Comparison of ENCODE assay signal across 8 mouse cellular contexts in genomic region chr2:128968475-128969083, GRCm38 (mm10). TPM values are rescaled to one million over a fixed set of nuclear protein-coding genes. Genes with fewer than 3 reads are reported as not detected.
DNase-seq lines count a peak whose midpoint lies in the region; ATAC-seq and TF ChIP-seq lines count a peak whose summit lies in the region.

No protein-coding gene starts in this region.

- H3K27ac ChIP-seq in gastrocnemius, adult 2 months, result peak overlapping the region; percentile 100
- H3K27ac ChIP-seq in forebrain, embryonic 13.5 days, result peak overlapping the region; percentile 100; the same call in 1 of the 2 replicates
- H3K27ac ChIP-seq in liver, embryonic 13.5 days, result peak overlapping the region; percentile 99

- no peaks in the 10 kb centered on the region for H3K27me3 ChIP-seq in forebrain, embryonic 13.5 days
- H3K27me3 ChIP-seq in liver, embryonic 13.5 days, result no peaks in the 10 kb centered on the region

- peaks cover 15% of the 10 kb centered on the region for H3K4me1 ChIP-seq in forebrain, embryonic 13.5 days
- peaks cover 14% of the 10 kb centered on the region for H3K4me1 ChIP-seq in liver, embryonic 13.5 days (replicated peaks)

- TF ChIP-seq CTCF in gastrocnemius, adult 2 months (IDR thresholded peaks at IDR 0.05), result no peak

- DNase-seq in gastrocnemius, adult 2 months, result no peak
- DNase-seq in gastrocnemius, postnatal 4 days (ENCODE audit: low spot score in 2 of 2), result no peak
- peak; percentile 22 for DNase-seq in 416B (ENCODE audit: low read depth)
- no peak for DNase-seq in liver, embryonic 13.5 days
- no peak for DNase-seq in adrenal gland, adult 2 months
- DNase-seq in left cerebral cortex, postnatal 4 days, result no peak
- DNase-seq in thymus, adult 18-20 months, result no peak

- ATAC-seq in forebrain, embryonic 13.5 days, result no peak
- no peak for ATAC-seq in liver, embryonic 13.5 days (ENCODE audit: low read depth)

- H3K9me3 ChIP-seq in forebrain, embryonic 13.5 days (replicated peaks), result no peaks in the 10 kb centered on the region
- no peaks in the 10 kb centered on the region for H3K9me3 ChIP-seq in liver, embryonic 13.5 days (replicated peaks)

- H3K4me2 ChIP-seq in forebrain, embryonic 13.5 days, result peak overlapping the region; percentile 59
- H3K4me2 ChIP-seq in liver, embryonic 13.5 days, result peak overlapping the region; percentile 80

- peak overlapping the region; percentile 86 for H3K4me3 ChIP-seq in gastrocnemius, adult 2 months
- peak overlapping the region; percentile 90 for H3K4me3 ChIP-seq in forebrain, embryonic 13.5 days
- peak overlapping the region; percentile 94 for H3K4me3 ChIP-seq in liver, embryonic 13.5 days (replicated peaks)

- intact Hi-C loops in gastrocnemius, adult 2 months (cut with DNase I), result no loop called here
- intact Hi-C loops in left cerebral cortex, postnatal 4 days (cut with DNase I), result no loop called here

- no peaks in the 10 kb centered on the region for H3K36me3 ChIP-seq in forebrain, embryonic 13.5 days (ENCODE audit: poor library complexity, severe bottlenecking)
- H3K36me3 ChIP-seq in liver, embryonic 13.5 days, result no peaks in the 10 kb centered on the region

- H3K9ac ChIP-seq in forebrain, embryonic 13.5 days, result peak overlapping the region; percentile 100
- H3K9ac ChIP-seq in liver, embryonic 13.5 days, result peak overlapping the region; percentile 99

RNA-seq across cellular contexts. Expression of gene Gm10762, which starts 1.1 kb away (rescaled TPM):
- total RNA-seq in gastrocnemius, adult 2 months (2021), result 10 to 100 TPM; 12.6 to 13.9 TPM
- total RNA-seq in gastrocnemius, postnatal 4 days (2021), result 1 to 10 TPM; 8.3 to 8.6 TPM
- polyA plus RNA-seq in forebrain, embryonic 13.5 days (2015; fragmentation: Nextera tagmentation; extraction: Ambion mirVana), result 24.1 and 24.8 TPM in 2 replicates
- 3.7 and 3.8 TPM in 2 replicates for polyA plus RNA-seq in liver, embryonic 13.5 days (2015; fragmentation: Nextera tagmentation; extraction: Ambion mirVana)
- 1 to 10 TPM; 4.0 to 6.7 TPM for total RNA-seq in adrenal gland, adult 2 months (2021)
- 5.1 and 6.8 TPM in 2 replicates for polyA plus RNA-seq in adrenal gland, adult 2 months (2012; rRNA removed)
- 10 to 100 TPM; 13.8 to 15.5 TPM for total RNA-seq in left cerebral cortex, postnatal 4 days (2021)

RNA-seq across cellular contexts. Expression of gene Zc3h6, which starts 1.4 kb away (rescaled TPM):
- total RNA-seq in gastrocnemius, adult 2 months (2021), result 1 to 10 TPM; 5.0 to 9.0 TPM
- 1 to 10 TPM; 8.3 to 9.4 TPM for total RNA-seq in gastrocnemius, postnatal 4 days (2021)
- 3.7 and 4.4 TPM in 2 replicates for polyA plus RNA-seq in forebrain, embryonic 13.5 days (2015; fragmentation: Nextera tagmentation; extraction: Ambion mirVana)
- polyA plus RNA-seq in liver, embryonic 13.5 days (2015; fragmentation: Nextera tagmentation; extraction: Ambion mirVana), result 0.71 and 0.85 TPM in 2 replicates
- total RNA-seq in adrenal gland, adult 2 months (2021), result 1 to 10 TPM; 3.1 to 7.1 TPM
- 1.4 and 1.5 TPM in 2 replicates for polyA plus RNA-seq in adrenal gland, adult 2 months (2012; rRNA removed)
- 10 to 100 TPM; 14.8 to 15.4 TPM for total RNA-seq in left cerebral cortex, postnatal 4 days (2021)

RNA-seq across cellular contexts. Expression of gene Zc3h8, which starts 24.7 kb away (rescaled TPM):
- total RNA-seq in gastrocnemius, adult 2 months (2021), result 1 to 10 TPM; 8.4 to 9.7 TPM
- 1 to 10 TPM; 6.1 TPM for total RNA-seq in gastrocnemius, postnatal 4 days (2021)
- polyA plus RNA-seq in forebrain, embryonic 13.5 days (2015; fragmentation: Nextera tagmentation; extraction: Ambion mirVana), result 9.3 and 10.3 TPM in 2 replicates
- polyA plus RNA-seq in liver, embryonic 13.5 days (2015; fragmentation: Nextera tagmentation; extraction: Ambion mirVana), result 4.2 and 4.5 TPM in 2 replicates
- 1 to 10 TPM; 2.9 to 3.7 TPM for total RNA-seq in adrenal gland, adult 2 months (2021)
- 0.49 and 0.50 TPM in 2 replicates for polyA plus RNA-seq in adrenal gland, adult 2 months (2012; rRNA removed)
- 10 to 100 TPM in 1 of 2 experiments, 1 to 10 TPM in 1; 9.0 to 10.3 TPM for total RNA-seq in left cerebral cortex, postnatal 4 days (2021)
